Mouse (Mus musculus): Measurements from ENCODE around the gene Them5. TPM values are rescaled to one million over a fixed set of nuclear protein-coding genes. Genes with fewer than 3 reads are reported as not detected.

Gene Them5
- polyA plus RNA-seq, 1 experiment, result not detected

DNA sequence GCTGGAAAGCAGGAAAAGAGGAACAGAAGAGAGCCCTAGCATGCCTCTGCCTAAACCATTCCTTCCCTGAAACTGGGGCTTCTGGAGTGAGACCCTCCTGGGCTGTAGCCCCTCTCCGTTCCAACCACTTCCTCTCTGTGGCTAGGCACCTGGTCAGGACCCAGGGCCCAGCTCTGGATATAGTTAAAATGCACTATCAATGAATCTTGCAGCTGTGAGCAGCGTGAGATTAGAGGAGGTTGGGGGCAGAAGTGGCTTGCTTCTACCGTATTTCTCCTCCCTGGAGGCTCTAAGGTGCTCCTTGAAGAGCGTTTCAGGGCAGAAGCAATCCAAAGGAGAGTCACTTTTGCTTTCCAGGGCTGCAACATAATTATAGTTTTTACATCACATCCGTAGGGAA is 40.4 kb downstream of the Them5 start:
- H3K27ac ChIP-seq (ENCODE audit: control insufficient read depth, insufficient read depth, low read depth, low read length, poor library complexity), result no peak overlapping the region
- WGBS, result 21% methylated on average over 5 of the region's 5 CpGs
- no peak overlapping the region for H3K4me3 ChIP-seq (replicated peaks; ENCODE audit: control insufficient read depth, low read depth, low read length)
- no peaks in the 10 kb centered on the region for H3K4me1 ChIP-seq (ENCODE audit: control insufficient read depth, insufficient read depth, low read length)
- TF ChIP-seq POLR2A (IDR thresholded peaks at IDR 0.05; ENCODE audit: borderline replicate concordance, control insufficient read depth, low read depth, low read length), result no peak
- TF ChIP-seq CTCF (IDR thresholded peaks at IDR 0.05; ENCODE audit: control insufficient read depth, insufficient read depth, low read length), result no peak

GRCm38 (mm10) chr3:94383476-94383875 is 41.6 kb downstream of the Them5 start:
- Histone ChIP-seq H3K4me1 (ENCODE audit: control insufficient read depth, insufficient read depth, low read length) (no peaks in the 10 kb centered on the region), H3K4me3 (replicated peaks; ENCODE audit: control insufficient read depth, low read depth, low read length) (no peak overlapping the region), H3K27ac (ENCODE audit: control insufficient read depth, insufficient read depth, low read depth, low read length, poor library complexity) (no peak overlapping the region)
- 70% methylated on average over 3 of the region's 3 CpGs for WGBS
- no peak for TF ChIP-seq POLR2A (IDR thresholded peaks at IDR 0.05; ENCODE audit: borderline replicate concordance, control insufficient read depth, low read depth, low read length)
- no peak for TF ChIP-seq CTCF (IDR thresholded peaks at IDR 0.05; ENCODE audit: control insufficient read depth, insufficient read depth, low read length)

GRCm38 (mm10) chr3:94386671-94387070 is 44.8 kb downstream of the Them5 start:
- no peak overlapping the region for H3K4me3 ChIP-seq (replicated peaks; ENCODE audit: control insufficient read depth, low read depth, low read length)
- no peak for TF ChIP-seq POLR2A (IDR thresholded peaks at IDR 0.05; ENCODE audit: borderline replicate concordance, control insufficient read depth, low read depth, low read length)
- no peak for TF ChIP-seq CTCF (IDR thresholded peaks at IDR 0.05; ENCODE audit: control insufficient read depth, insufficient read depth, low read length)
- H3K27ac ChIP-seq (ENCODE audit: control insufficient read depth, insufficient read depth, low read depth, low read length, poor library complexity), result no peak overlapping the region
- 46% methylated on average over 4 of the region's 4 CpGs for WGBS
- no peaks in the 10 kb centered on the region for H3K4me1 ChIP-seq (ENCODE audit: control insufficient read depth, insufficient read depth, low read length)

GRCm38 (mm10) chr3:94387391-94387790 is 45.5 kb downstream of the Them5 start:
- Histone ChIP-seq H3K4me1 (ENCODE audit: control insufficient read depth, insufficient read depth, low read length) (no peaks in the 10 kb centered on the region), H3K4me3 (replicated peaks; ENCODE audit: control insufficient read depth, low read depth, low read length) (no peak overlapping the region), H3K27ac (ENCODE audit: control insufficient read depth, insufficient read depth, low read depth, low read length, poor library complexity) (no peak overlapping the region)
- 89% methylated on average over 10 of the region's 10 CpGs for WGBS
- TF ChIP-seq POLR2A (IDR thresholded peaks at IDR 0.05; ENCODE audit: borderline replicate concordance, control insufficient read depth, low read depth, low read length) (no peak), CTCF (IDR thresholded peaks at IDR 0.05; ENCODE audit: control insufficient read depth, insufficient read depth, low read length) (no peak)

- Histone ChIP-seq H3K27ac (ENCODE audit: control insufficient read depth, insufficient read depth, low read depth, low read length, poor library complexity) (no peak overlapping the region), H3K4me3 (replicated peaks; ENCODE audit: control insufficient read depth, low read depth, low read length) (no peak overlapping the region)
These were observed 46.1 kb downstream of the Them5 start for GRCm38 (mm10) chr3:94388047-94388446.

GRCm38 (mm10) chr3:94389420-94389819 is 47.5 kb downstream of the Them5 start:
- H3K4me3 ChIP-seq (replicated peaks; ENCODE audit: control insufficient read depth, low read depth, low read length), result no peak overlapping the region
- H3K4me1 ChIP-seq (ENCODE audit: control insufficient read depth, insufficient read depth, low read length), result no peaks in the 10 kb centered on the region
- no peak for TF ChIP-seq POLR2A (IDR thresholded peaks at IDR 0.05; ENCODE audit: borderline replicate concordance, control insufficient read depth, low read depth, low read length)
- no peak for TF ChIP-seq CTCF (IDR thresholded peaks at IDR 0.05; ENCODE audit: control insufficient read depth, insufficient read depth, low read length)
- no peak overlapping the region for H3K27ac ChIP-seq (ENCODE audit: control insufficient read depth, insufficient read depth, low read depth, low read length, poor library complexity)
- WGBS, result 92% methylated on average over 16 of the region's 16 CpGs

More at GRCm38 (mm10) chr3:94388047-94388446, 46.1 kb downstream of the Them5 start:
- 3% methylated on average over 5 of the region's 5 CpGs for WGBS
- H3K4me1 ChIP-seq (ENCODE audit: control insufficient read depth, insufficient read depth, low read length), result no peaks in the 10 kb centered on the region
- TF ChIP-seq POLR2A (IDR thresholded peaks at IDR 0.05; ENCODE audit: borderline replicate concordance, control insufficient read depth, low read depth, low read length) (no peak), CTCF (IDR thresholded peaks at IDR 0.05; ENCODE audit: control insufficient read depth, insufficient read depth, low read length) (no peak)

DNA sequence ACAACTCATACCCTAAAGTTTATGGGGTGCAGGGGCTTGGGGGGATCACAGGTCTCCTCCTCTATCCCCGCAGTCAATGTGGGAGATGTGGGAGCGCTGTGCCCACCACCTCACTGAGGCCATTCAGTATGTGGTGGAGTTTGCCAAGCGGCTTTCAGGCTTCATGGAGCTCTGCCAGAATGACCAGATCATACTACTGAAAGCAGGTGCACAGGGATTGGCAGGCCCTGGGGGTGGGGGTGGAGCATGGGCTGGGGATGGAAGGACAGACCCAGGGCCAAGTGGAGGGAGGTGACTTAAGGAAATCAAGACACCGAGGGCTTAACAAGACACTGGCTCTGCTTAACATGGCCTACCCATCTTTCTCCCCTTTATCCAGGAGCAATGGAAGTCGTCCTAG is 49.1 kb downstream of the Them5 start:
- WGBS, result 89% methylated on average over 5 of the region's 5 CpGs
- no peak for TF ChIP-seq POLR2A (IDR thresholded peaks at IDR 0.05; ENCODE audit: borderline replicate concordance, control insufficient read depth, low read depth, low read length)
- no peak for TF ChIP-seq CTCF (IDR thresholded peaks at IDR 0.05; ENCODE audit: control insufficient read depth, insufficient read depth, low read length)
- Histone ChIP-seq H3K4me3 (replicated peaks; ENCODE audit: control insufficient read depth, low read depth, low read length) (no peak overlapping the region), H3K4me1 (ENCODE audit: control insufficient read depth, insufficient read depth, low read length) (no peaks in the 10 kb centered on the region), H3K27ac (ENCODE audit: control insufficient read depth, insufficient read depth, low read depth, low read length, poor library complexity) (no peak overlapping the region)

- WGBS, result 64% methylated on average over 2 of the region's 2 CpGs
- Histone ChIP-seq H3K4me1 (ENCODE audit: control insufficient read depth, insufficient read depth, low read length) (no peaks in the 10 kb centered on the region), H3K27ac (ENCODE audit: control insufficient read depth, insufficient read depth, low read depth, low read length, poor library complexity) (no peak overlapping the region), H3K4me3 (replicated peaks; ENCODE audit: control insufficient read depth, low read depth, low read length) (no peak overlapping the region)
- TF ChIP-seq POLR2A (IDR thresholded peaks at IDR 0.05; ENCODE audit: borderline replicate concordance, control insufficient read depth, low read depth, low read length), result no peak
- no peak for TF ChIP-seq CTCF (IDR thresholded peaks at IDR 0.05; ENCODE audit: control insufficient read depth, insufficient read depth, low read length)
These were observed 50.2 kb downstream of the Them5 start for GRCm38 (mm10) chr3:94392128-94392527.

- WGBS, result 63% methylated on average over 4 of the region's 4 CpGs
- Histone ChIP-seq H3K27ac (ENCODE audit: control insufficient read depth, insufficient read depth, low read depth, low read length, poor library complexity) (no peak overlapping the region), H3K4me1 (ENCODE audit: control insufficient read depth, insufficient read depth, low read length) (no peaks in the 10 kb centered on the region), H3K4me3 (replicated peaks; ENCODE audit: control insufficient read depth, low read depth, low read length) (no peak overlapping the region)
- TF ChIP-seq CTCF (IDR thresholded peaks at IDR 0.05; ENCODE audit: control insufficient read depth, insufficient read depth, low read length), result no peak
- no peak for TF ChIP-seq POLR2A (IDR thresholded peaks at IDR 0.05; ENCODE audit: borderline replicate concordance, control insufficient read depth, low read depth, low read length)
These were observed 51.1 kb downstream of the Them5 start for GRCm38 (mm10) chr3:94393049-94393448.
